Mouse (Mus musculus) cerebellum, postnatal 14 days (tissue): ENCODE data around the gene Cacnb4.

ENCODE experiments used
- DNase-seq, 2 experiments: peaks; one replicate each; pipeline ENCODE4 v3.0.0; 2021; ENCODE audit warnings: mixed read lengths in 2 of 2

The Cacnb4 gene

GRCm38 (mm10) chr2:52419295-52419694 lies 257.3 kb downstream of the Cacnb4 start:
- no peak for DNase-seq

GRCm38 (mm10) chr2:52412524-52413037 lies 264.1 kb downstream of the Cacnb4 start:
- no peak for DNase-seq

GRCm38 (mm10) chr2:52406480-52406879 lies 270.2 kb downstream of the Cacnb4 start:
- DNase-seq, result peak; percentile 21 to 48

- DNase-seq, result no peak
Measured at GRCm38 (mm10) chr2:52405238-52405637, 271.4 kb downstream of the Cacnb4 start.

GRCm38 (mm10) chr2:52394529-52394928 lies 282.1 kb downstream of the Cacnb4 start:
- DNase-seq, result no peak

- no peak for DNase-seq
Measured at GRCm38 (mm10) chr2:52390415-52390975, 286.1 kb downstream of the Cacnb4 start.

GRCm38 (mm10) chr2:52389975-52390374 lies 286.7 kb downstream of the Cacnb4 start:
- DNase-seq, result no peak

- no peak for DNase-seq
Measured at GRCm38 (mm10) chr2:52386451-52386850, 290.2 kb downstream of the Cacnb4 start.

- DNase-seq, result no peak
Measured at GRCm38 (mm10) chr2:52386037-52386436, 290.6 kb downstream of the Cacnb4 start.

GRCm38 (mm10) chr2:52378848-52379261 lies 297.8 kb downstream of the Cacnb4 start:
- no peak for DNase-seq

GRCm38 (mm10) chr2:52378448-52378804 lies 298.2 kb downstream of the Cacnb4 start, which contains the start of gene Neb:
Gene Neb (minus strand): TSS chr2:52378474.
- no peak for DNase-seq
